In the genomic region with DNA sequence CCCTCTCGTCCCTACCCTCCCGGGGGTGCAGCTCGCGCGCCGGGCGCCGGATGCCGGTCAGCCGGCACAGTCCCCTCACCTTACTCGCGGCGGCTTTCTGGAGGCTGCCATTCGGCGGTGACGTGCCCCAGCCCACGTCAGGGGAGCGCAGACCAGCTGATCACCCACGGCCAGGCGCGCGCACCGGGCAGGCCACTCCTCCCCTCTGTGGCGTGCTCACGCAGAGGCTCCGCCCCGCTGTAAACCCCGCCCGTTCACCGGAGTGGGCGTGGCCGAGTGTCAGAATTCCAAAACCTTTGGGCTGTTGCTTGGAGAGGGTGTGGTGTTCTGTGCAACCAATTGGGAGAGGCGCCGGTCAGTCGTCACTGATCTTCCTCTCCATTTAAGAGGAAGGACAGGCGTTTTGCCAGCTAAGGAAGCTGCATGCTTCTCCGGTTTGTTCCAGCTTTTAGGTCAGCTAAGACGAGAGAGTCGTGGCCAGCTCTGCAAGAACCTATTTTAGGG, we compare ENCODE assay signal across 8 mouse cellular contexts. TPM values are rescaled to one million over a fixed set of nuclear protein-coding genes. Genes with fewer than 3 reads are reported as not detected.
DNase-seq lines count a peak whose midpoint lies in the region; ATAC-seq and TF ChIP-seq lines count a peak whose summit lies in the region.

No protein-coding gene starts in this region.

- H3K4me2 ChIP-seq in hindbrain, postnatal 0 days (ENCODE audit: low read depth, low read length), result peak overlapping the region; percentile 78

- H3K4me3 ChIP-seq in hindbrain, postnatal 0 days (ENCODE audit: low read length), result peak overlapping the region; percentile 92
- H3K4me3 ChIP-seq in left cerebral cortex, adult 2 months, result peak overlapping the region; percentile 97

- no peaks in the 10 kb centered on the region for H3K36me3 ChIP-seq in hindbrain, postnatal 0 days (ENCODE audit: insufficient read depth, low read length)

- no peaks in the 10 kb centered on the region for H3K27me3 ChIP-seq in hindbrain, postnatal 0 days (ENCODE audit: insufficient read depth, low read length)

- no peak for TF ChIP-seq CTCF in hindbrain, postnatal 0 days (IDR thresholded peaks at IDR 0.05; ENCODE audit: low read depth)
- TF ChIP-seq CTCF in left cerebral cortex, adult 2 months (IDR thresholded peaks at IDR 0.05), result no peak

- H3K9me3 ChIP-seq in hindbrain, postnatal 0 days (ENCODE audit: low read length), result no peaks in the 10 kb centered on the region

- under 1% methylated on average over 39 of the region's 39 CpGs for WGBS in hindbrain, postnatal 0 days

- intact Hi-C loops in left cerebral cortex, adult 2 months (cut with DNase I), result loop anchor here (10.0 kb wide), 1 partner anchor 276 kb away; a partner anchor contains a TSS

- DNase-seq in T-cell, adult 2 months (ENCODE audit: low spot score), result peak; percentile 88
- peak; percentile 98 for DNase-seq in cerebellum, postnatal 36 days
- peak; percentile 100 for DNase-seq in gastrocnemius, adult 18-20 months (ENCODE audit: low spot score)
- peak; percentile 98 for DNase-seq in hindbrain, postnatal 0 days (ENCODE audit: low spot score)
- peak; percentile 98 for DNase-seq in left cerebral cortex, adult 2 months (ENCODE audit: extremely low spot score in 1 of 2, low spot score in 2 of 2)
- DNase-seq in right cerebral cortex, adult 2 months (ENCODE audit: low spot score in 2 of 2), result peak; percentile 98
- peak; percentile 99 for DNase-seq in urinary bladder, postnatal 14 days (ENCODE audit: low spot score)

- ATAC-seq in hindbrain, postnatal 0 days, result peak; percentile 99
- ATAC-seq in megakaryocyte, adult 5-6 weeks (ENCODE audit: poor library complexity, severe bottlenecking), result peak; percentile 97

- peak overlapping the region; percentile 94 for H3K9ac ChIP-seq in hindbrain, postnatal 0 days (replicated peaks; ENCODE audit: low read length)

- H3K4me1 ChIP-seq in hindbrain, postnatal 0 days (ENCODE audit: insufficient read depth, low read length), result peaks cover 8% of the 10 kb centered on the region; the same call in 1 of the 2 replicates

- peak overlapping the region; percentile 90 for H3K27ac ChIP-seq in hindbrain, postnatal 0 days
- H3K27ac ChIP-seq in left cerebral cortex, adult 2 months, result peak overlapping the region; percentile 83

RNA-seq across cellular contexts. Expression of a gene that starts 1.5 kb away (rescaled TPM):
- 10 to 100 TPM; 34.3 to 40.9 TPM for total RNA-seq in gastrocnemius, adult 18-20 months (2021)
- 94.1 and 98.6 TPM in 2 replicates for total RNA-seq in hindbrain, postnatal 0 days (2014; rRNA removed)
- 115 and 118 TPM in 2 replicates for polyA plus RNA-seq in hindbrain, postnatal 0 days (2015; fragmentation: Nextera tagmentation; extraction: Ambion mirVana)
- total RNA-seq in left cerebral cortex, adult 2 months (2021), result 10 to 100 TPM; 67.1 to 72.6 TPM
- total RNA-seq in megakaryocyte, adult 5-6 weeks (2015), result 46.3 and 52.5 TPM in 2 replicates
- 57.8 and 60.2 TPM in 2 replicates for total RNA-seq in megakaryocyte, adult 5-6 weeks (2017)

Comparison
In these comparisons a context has a peak if more than half of its experiments do, and no peak if none do; other contexts are left out.
1. Peak in every context shown above with its lines: DNase-seq, ATAC-seq, H3K4me3 ChIP-seq and H3K27ac ChIP-seq.